ENCODE assay signal across 9 mouse cellular contexts in the genomic region with DNA sequence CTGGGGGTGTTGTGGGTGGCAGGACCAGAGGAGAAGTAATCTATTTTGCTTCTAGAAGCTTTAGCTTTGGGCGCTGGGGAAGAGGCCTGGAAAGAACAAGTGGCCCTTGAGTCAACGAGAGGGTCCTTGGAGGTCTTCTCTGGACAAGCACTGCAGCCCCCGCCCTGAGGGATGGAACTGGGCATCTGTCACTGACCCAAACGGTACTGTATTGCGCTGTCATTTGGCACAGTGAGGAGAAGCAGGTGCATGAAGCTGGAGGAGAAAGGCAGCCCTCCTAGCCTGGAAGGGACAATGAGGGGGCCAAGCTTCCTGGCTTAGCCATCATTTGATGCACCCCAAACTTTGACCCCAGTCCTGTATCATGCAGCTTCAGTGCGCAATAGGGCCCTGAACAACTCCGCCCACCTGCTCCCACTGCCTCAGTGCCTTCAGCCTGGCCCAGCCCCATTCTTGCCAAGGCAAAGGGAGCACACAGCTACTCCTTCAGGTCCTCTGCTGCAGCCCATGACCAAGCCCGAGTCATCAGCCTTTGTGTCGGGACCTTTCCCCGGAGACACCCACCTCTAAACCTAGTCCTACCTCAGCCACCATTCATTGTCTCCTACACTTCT. TPM values are rescaled to one million over a fixed set of nuclear protein-coding genes. Genes with fewer than 3 reads are reported as not detected.
DNase-seq lines count a peak whose midpoint lies in the region; ATAC-seq and TF ChIP-seq lines count a peak whose summit lies in the region.
"Had no signal": no experiment of that assay in that cellular context is flagged by ENCODE, and none has a peak within 500 bp of the region (broad histone marks: within the 10 kb centered on the region; RNA-seq: fewer than 3 reads in every experiment).

No protein-coding gene starts in this region.

- no peaks in the 10 kb centered on the region for H3K27me3 ChIP-seq in thymus, adult 2 months (ENCODE audit: control insufficient read depth, insufficient read depth, low read length)
- no peaks in the 10 kb centered on the region for H3K27me3 ChIP-seq in heart, embryonic 15.5 days
- no peaks in the 10 kb centered on the region for H3K27me3 ChIP-seq in midbrain, embryonic 15.5 days (replicated peaks)

- peak overlapping the region; percentile 79 for H3K4me3 ChIP-seq in thymus, adult 2 months (ENCODE audit: control insufficient read depth, insufficient read depth, low read length)
- peak overlapping the region; percentile 89 for H3K4me3 ChIP-seq in heart, embryonic 15.5 days
- H3K4me3 ChIP-seq in midbrain, embryonic 15.5 days: peak overlapping the region; percentile 91

- no peak for ATAC-seq in cerebellum, adult (ENCODE audit: insufficient number of reproducible peaks, low FRiP score, low TSS enrichment)
- ATAC-seq in heart, embryonic 15.5 days (replicated peaks; ENCODE audit: insufficient number of reproducible peaks, insufficient read depth, low FRiP score, low read depth): no peak
- no peak for ATAC-seq in midbrain, embryonic 15.5 days (replicated peaks)

- H3K4me2 ChIP-seq in heart, embryonic 15.5 days: peak overlapping the region; percentile 85
- peak overlapping the region; percentile 98 for H3K4me2 ChIP-seq in midbrain, embryonic 15.5 days

- no peaks in the 10 kb centered on the region for H3K9me3 ChIP-seq in heart, embryonic 15.5 days (replicated peaks)
- H3K9me3 ChIP-seq in midbrain, embryonic 15.5 days: no peaks in the 10 kb centered on the region

- H3K4me1 ChIP-seq in thymus, adult 2 months (replicated peaks; ENCODE audit: control insufficient read depth, insufficient read depth, low read length): peaks cover 18% of the 10 kb centered on the region
- peaks cover 50% of the 10 kb centered on the region for H3K4me1 ChIP-seq in heart, embryonic 15.5 days (replicated peaks)
- H3K4me1 ChIP-seq in midbrain, embryonic 15.5 days: peaks cover 48% of the 10 kb centered on the region

- TF ChIP-seq POLR2A in thymus, adult 2 months (IDR thresholded peaks at IDR 0.05; ENCODE audit: control insufficient read depth, extremely low read depth, insufficient read depth, low read length, poor library complexity): no peak

- TF ChIP-seq CTCF in thymus, adult 2 months (IDR thresholded peaks at IDR 0.05; ENCODE audit: borderline replicate concordance, control insufficient read depth, extremely low read depth, insufficient read depth, low read length, poor library complexity): no peak

- peaks cover 7% of the 10 kb centered on the region for H3K36me3 ChIP-seq in thymus, adult 2 months (ENCODE audit: control insufficient read depth, insufficient read depth, low read length)
- peaks cover 10% of the 10 kb centered on the region for H3K36me3 ChIP-seq in heart, embryonic 15.5 days
- peaks cover 9% of the 10 kb centered on the region for H3K36me3 ChIP-seq in midbrain, embryonic 15.5 days (replicated peaks)

- H3K27ac ChIP-seq in thymus, adult 2 months (ENCODE audit: control insufficient read depth, insufficient read depth, low read length): peak overlapping the region; percentile 82; the same call in 1 of the 2 replicates
- 0 out of 2 replicates have a peak overlapping the region, but pooled peaks have one; percentile 15 for H3K27ac ChIP-seq in heart, embryonic 15.5 days
- peak overlapping the region; percentile 99 for H3K27ac ChIP-seq in midbrain, embryonic 15.5 days

- WGBS in thymus, adult 2 months: 38% methylated on average over 10 of the region's 10 CpGs
- 39% methylated on average over 10 of the region's 10 CpGs for WGBS in heart, embryonic 15.5 days
- WGBS in midbrain, embryonic 15.5 days: 36% methylated on average over 10 of the region's 10 CpGs

- peak overlapping the region; percentile 98 for H3K9ac ChIP-seq in heart, embryonic 15.5 days
- H3K9ac ChIP-seq in midbrain, embryonic 15.5 days: peak overlapping the region; percentile 98

- DNase-seq in cerebellum, adult 11 months: peak; percentile 62
- peak; percentile 40 for DNase-seq in thymus, adult 2 months
- DNase-seq in thymus, postnatal 10 days (ENCODE audit: low spot score in 2 of 2): no peak
- DNase-seq in layer of hippocampus, postnatal 10 days (ENCODE audit: low spot score in 2 of 2): peak; percentile 49 to 54
- DNase-seq in retina, embryonic 14.5 days (ENCODE audit: low spot score): no peak

RNA-seq across cellular contexts. Expression of a gene that starts 1.4 kb away (rescaled TPM):
- 398 and 475 TPM in 2 replicates for polyA plus RNA-seq in thymus, adult 2 months (2012; rRNA removed)
- 96.4 and 98.4 TPM in 2 replicates for polyA plus RNA-seq in heart, embryonic 15.5 days (2015; fragmentation: Nextera tagmentation; extraction: Ambion mirVana)
- total RNA-seq in layer of hippocampus, postnatal 10 days (2021): 1,000 to 10,000 TPM; 2,090 to 2,190 TPM
- 351 and 370 TPM in 2 replicates for polyA plus RNA-seq in midbrain, embryonic 15.5 days (2015; fragmentation: Nextera tagmentation; extraction: Ambion mirVana)

RNA-seq across cellular contexts. Expression of a gene that starts 16.2 kb away (rescaled TPM):
- polyA plus RNA-seq in thymus, adult 2 months (2012; rRNA removed): 11.3 and 11.4 TPM in 2 replicates
- 0.86 and 1.2 TPM in 2 replicates for polyA plus RNA-seq in heart, embryonic 15.5 days (2015; fragmentation: Nextera tagmentation; extraction: Ambion mirVana)
- not detected for total RNA-seq in layer of hippocampus, postnatal 10 days (2021)
- polyA plus RNA-seq in midbrain, embryonic 15.5 days (2015; fragmentation: Nextera tagmentation; extraction: Ambion mirVana): 0.42 and 0.43 TPM in 2 replicates

RNA-seq across cellular contexts. Expression of a gene that starts 22.0 kb away (rescaled TPM):
- polyA plus RNA-seq in thymus, adult 2 months (2012; rRNA removed): 2.2 and 3.0 TPM in 2 replicates
- 4.7 and 6.2 TPM in 2 replicates for polyA plus RNA-seq in heart, embryonic 15.5 days (2015; fragmentation: Nextera tagmentation; extraction: Ambion mirVana)
- total RNA-seq in layer of hippocampus, postnatal 10 days (2021): 100 to 1,000 TPM; 229 to 232 TPM
- polyA plus RNA-seq in midbrain, embryonic 15.5 days (2015; fragmentation: Nextera tagmentation; extraction: Ambion mirVana): 198 and 205 TPM in 2 replicates

RNA-seq across cellular contexts. Expression of a gene that starts 30.9 kb away (rescaled TPM):
- 0.62 and 1.7 TPM in 2 replicates for polyA plus RNA-seq in thymus, adult 2 months (2012; rRNA removed)
- polyA plus RNA-seq in heart, embryonic 15.5 days (2015; fragmentation: Nextera tagmentation; extraction: Ambion mirVana): 4.2 and 5.2 TPM in 2 replicates
- total RNA-seq in layer of hippocampus, postnatal 10 days (2021): 1 to 10 TPM in 1 of 2 experiments, under 1 TPM in 1; 0.94 to 1.3 TPM
- polyA plus RNA-seq in midbrain, embryonic 15.5 days (2015; fragmentation: Nextera tagmentation; extraction: Ambion mirVana): 9.7 and 16.6 TPM in 2 replicates

RNA-seq across cellular contexts. Expression of a gene that starts 37.0 kb away (rescaled TPM):
- polyA plus RNA-seq in thymus, adult 2 months (2012; rRNA removed): not detected in 2 replicates
- polyA plus RNA-seq in heart, embryonic 15.5 days (2015; fragmentation: Nextera tagmentation; extraction: Ambion mirVana): 0.05 and 0.24 TPM in 2 replicates
- total RNA-seq in layer of hippocampus, postnatal 10 days (2021): 10 to 100 TPM; 59.8 to 62.2 TPM
- polyA plus RNA-seq in midbrain, embryonic 15.5 days (2015; fragmentation: Nextera tagmentation; extraction: Ambion mirVana): 74.5 and 76.1 TPM in 2 replicates
- total RNA-seq: gastrocnemius, postnatal 36 days had no signal

Comparison
In these comparisons a context has a peak if more than half of its experiments do, and no peak if none do; other contexts are left out.
1. DNase-seq: peak in cerebellum, adult 11 months (single experiment), thymus, adult 2 months (single experiment) and layer of hippocampus, postnatal 10 days (2 of 2); none in thymus, postnatal 10 days (0 of 2) and retina, embryonic 14.5 days (single experiment).
2. H3K27ac ChIP-seq: peak in every context shown above with its lines; median percentile 99 in midbrain, embryonic 15.5 days; 82 in thymus, adult 2 months; 15 in heart, embryonic 15.5 days.
3. RNA of a gene that starts 22.0 kb away (polyA plus RNA-seq): 198 to 205 TPM in midbrain, embryonic 15.5 days; 4.7 to 6.2 TPM in heart, embryonic 15.5 days and 2.2 to 3.0 TPM in thymus, adult 2 months; every median in the first group is over 10 times any median in the second.
4. Peak in every context shown above with its lines, with median percentiles within 50 percentile points of each other: H3K4me3 ChIP-seq.